Mouse (Mus musculus): ENCODE results near the gene Safb. TPM values are rescaled to one million over a fixed set of nuclear protein-coding genes. Genes with fewer than 3 reads are reported as not detected.
"Not testable (repeated sequence)": the region's sequence is repeated elsewhere in the genome, so short reads cannot be mapped to it uniquely, and the experiment has no call there.

Safb gene
- polyA plus RNA-seq, 1 experiment from 2014 or later: 88.5 TPM

GRCm38 (mm10) chr17:56626754-56627470 is 42.3 kb downstream of the Safb start, which contains the start of gene Lonp1:
Lonp1 (minus strand) TSS chr17:56626887.
- H3K4me3 ChIP-seq (replicated peaks; ENCODE audit: low read length): peak within 1 kb of the TSS; percentile 97
- peaks cover 21% of the 10 kb centered on the region for H3K4me1 ChIP-seq (ENCODE audit: control insufficient read depth, insufficient read depth, low read length)
- peak within 1 kb of the TSS; percentile 97 for H3K4me2 ChIP-seq (ENCODE audit: low read depth, low read length)
- peak within 1 kb of the TSS; percentile 89 for H3K27ac ChIP-seq (ENCODE audit: low read length)
- peak within 1 kb of the TSS; percentile 91 for H3K9ac ChIP-seq (ENCODE audit: low read length)
- H3K27me3 ChIP-seq (ENCODE audit: control insufficient read depth, insufficient read depth, low read length): no peaks in the 10 kb centered on the region
- H3K9me3 ChIP-seq (replicated peaks; ENCODE audit: control insufficient read depth, low read length): no peaks in the 10 kb centered on the region
- under 1% methylated on average over 50 of the region's 51 CpGs for WGBS
- ATAC-seq (ENCODE audit: insufficient read depth, low FRiP score): peak; percentile 95
- peaks cover 10% of the 10 kb centered on the region; the same call in 1 of the 2 replicates for H3K36me3 ChIP-seq (ENCODE audit: control insufficient read depth, insufficient read depth, low read length)

- peak; percentile 23 for ATAC-seq (ENCODE audit: insufficient read depth, low FRiP score)
- Histone ChIP-seq H3K9me3 (replicated peaks; ENCODE audit: control insufficient read depth, low read length) (no peaks in the 10 kb centered on the region), H3K27ac (ENCODE audit: low read length) (peak within 1 kb of the TSS; percentile 89), H3K4me3 (replicated peaks; ENCODE audit: low read length) (peak within 1 kb of the TSS; percentile 97), H3K4me2 (ENCODE audit: low read depth, low read length) (peak within 1 kb of the TSS; percentile 97), H3K4me1 (ENCODE audit: control insufficient read depth, insufficient read depth, low read length) (peaks cover 21% of the 10 kb centered on the region), H3K27me3 (ENCODE audit: control insufficient read depth, insufficient read depth, low read length) (no peaks in the 10 kb centered on the region), H3K36me3 (ENCODE audit: control insufficient read depth, insufficient read depth, low read length) (0 out of 2 replicates have a peak, but pooled peaks cover 7% of the 10 kb centered on the region), H3K9ac (ENCODE audit: low read length) (peak within 1 kb of the TSS; percentile 68)
- 5% methylated on average over 26 of the region's 26 CpGs for WGBS
These were observed 43.1 kb downstream of the Safb start, which contains the start of gene Catsperd for GRCm38 (mm10) chr17:56627530-56628277. Catsperd (plus strand) TSS chr17:56628143.

GRCm38 (mm10) chr17:56629800-56630781 is 45.5 kb downstream of the Safb start:
- H3K27ac ChIP-seq (ENCODE audit: low read length); H3K4me3 ChIP-seq (replicated peaks; ENCODE audit: low read length); H3K4me2 ChIP-seq (ENCODE audit: low read depth, low read length); ATAC-seq (ENCODE audit: insufficient read depth, low FRiP score); H3K9me3 ChIP-seq (replicated peaks; ENCODE audit: control insufficient read depth, low read length); H3K27me3 ChIP-seq (ENCODE audit: control insufficient read depth, insufficient read depth, low read length); H3K36me3 ChIP-seq (ENCODE audit: control insufficient read depth, insufficient read depth, low read length); H3K9ac ChIP-seq (ENCODE audit: low read length): not testable (repeated sequence)
- WGBS: 84% methylated on average over 26 of the region's 27 CpGs
- H3K4me1 ChIP-seq (ENCODE audit: control insufficient read depth, insufficient read depth, low read length): peaks cover 18% of the 10 kb centered on the region

GRCm38 (mm10) chr17:56631807-56632206 is 47.2 kb downstream of the Safb start:
- Histone ChIP-seq H3K4me2 (ENCODE audit: low read depth, low read length) (no peak overlapping the region), H3K36me3 (ENCODE audit: control insufficient read depth, insufficient read depth, low read length) (no peaks in the 10 kb centered on the region), H3K4me3 (replicated peaks; ENCODE audit: low read length) (no peak overlapping the region), H3K4me1 (ENCODE audit: control insufficient read depth, insufficient read depth, low read length) (peaks cover 7% of the 10 kb centered on the region; the same call in 1 of the 2 replicates), H3K27ac (ENCODE audit: low read length) (no peak overlapping the region), H3K9me3 (replicated peaks; ENCODE audit: control insufficient read depth, low read length) (no peaks in the 10 kb centered on the region), H3K9ac (ENCODE audit: low read length) (no peak overlapping the region; the same call in 1 of the 2 replicates), H3K27me3 (ENCODE audit: control insufficient read depth, insufficient read depth, low read length) (no peaks in the 10 kb centered on the region)
- no peak for ATAC-seq (ENCODE audit: insufficient read depth, low FRiP score)
- 52% methylated on average over 4 of the region's 4 CpGs for whole genome bisulfite sequencing

GRCm38 (mm10) chr17:56634023-56634422 is 49.4 kb downstream of the Safb start:
- Histone ChIP-seq H3K36me3 (ENCODE audit: control insufficient read depth, insufficient read depth, low read length) (no peaks in the 10 kb centered on the region), H3K4me1 (ENCODE audit: control insufficient read depth, insufficient read depth, low read length) (no peaks in the 10 kb centered on the region), H3K4me3 (replicated peaks; ENCODE audit: low read length) (no peak overlapping the region), H3K27me3 (ENCODE audit: control insufficient read depth, insufficient read depth, low read length) (no peaks in the 10 kb centered on the region), H3K9me3 (replicated peaks; ENCODE audit: control insufficient read depth, low read length) (no peaks in the 10 kb centered on the region), H3K4me2 (ENCODE audit: low read depth, low read length) (no peak overlapping the region), H3K9ac (ENCODE audit: low read length) (no peak overlapping the region), H3K27ac (ENCODE audit: low read length) (no peak overlapping the region)
- 80% methylated on average over 6 of the region's 6 CpGs for WGBS
- ATAC-seq (ENCODE audit: insufficient read depth, low FRiP score): no peak

GRCm38 (mm10) chr17:56643237-56643636 is 58.6 kb downstream of the Safb start:
- no peaks in the 10 kb centered on the region for H3K4me1 ChIP-seq (ENCODE audit: control insufficient read depth, insufficient read depth, low read length)
- H3K4me2 ChIP-seq (ENCODE audit: low read depth, low read length): no peak overlapping the region
- no peak overlapping the region for H3K27ac ChIP-seq (ENCODE audit: low read length)
- no peaks in the 10 kb centered on the region for H3K36me3 ChIP-seq (ENCODE audit: control insufficient read depth, insufficient read depth, low read length)
- no peak for ATAC-seq (ENCODE audit: insufficient read depth, low FRiP score)
- no peaks in the 10 kb centered on the region for H3K9me3 ChIP-seq (replicated peaks; ENCODE audit: control insufficient read depth, low read length)
- H3K9ac ChIP-seq (ENCODE audit: low read length): no peak overlapping the region
- WGBS: 74% methylated on average over 4 of the region's 4 CpGs
- H3K27me3 ChIP-seq (ENCODE audit: control insufficient read depth, insufficient read depth, low read length): no peaks in the 10 kb centered on the region
- H3K4me3 ChIP-seq (replicated peaks; ENCODE audit: low read length): no peak overlapping the region

- no peak for ATAC-seq (ENCODE audit: insufficient read depth, low FRiP score)
- Histone ChIP-seq H3K4me2 (ENCODE audit: low read depth, low read length) (no peak overlapping the region), H3K27ac (ENCODE audit: low read length) (no peak overlapping the region), H3K4me3 (replicated peaks; ENCODE audit: low read length) (no peak overlapping the region), H3K9ac (ENCODE audit: low read length) (no peak overlapping the region), H3K36me3 (ENCODE audit: control insufficient read depth, insufficient read depth, low read length) (no peaks in the 10 kb centered on the region), H3K9me3 (replicated peaks; ENCODE audit: control insufficient read depth, low read length) (no peaks in the 10 kb centered on the region), H3K27me3 (ENCODE audit: control insufficient read depth, insufficient read depth, low read length) (no peaks in the 10 kb centered on the region), H3K4me1 (ENCODE audit: control insufficient read depth, insufficient read depth, low read length) (no peaks in the 10 kb centered on the region)
- 48% methylated on average over 12 of the region's 13 CpGs for WGBS
These were observed 62.9 kb downstream of the Safb start for GRCm38 (mm10) chr17:56647546-56647945.

- no peak overlapping the region for H3K4me2 ChIP-seq (ENCODE audit: low read depth, low read length)
- WGBS: 26% methylated on average over 10 of the region's 10 CpGs
- no peaks in the 10 kb centered on the region for H3K27me3 ChIP-seq (ENCODE audit: control insufficient read depth, insufficient read depth, low read length)
- no peak overlapping the region for H3K9ac ChIP-seq (ENCODE audit: low read length)
- no peak overlapping the region for H3K27ac ChIP-seq (ENCODE audit: low read length)
- H3K4me3 ChIP-seq (replicated peaks; ENCODE audit: low read length): no peak overlapping the region
- H3K36me3 ChIP-seq (ENCODE audit: control insufficient read depth, insufficient read depth, low read length): no peaks in the 10 kb centered on the region
- no peak for ATAC-seq (ENCODE audit: insufficient read depth, low FRiP score)
- no peaks in the 10 kb centered on the region for H3K4me1 ChIP-seq (ENCODE audit: control insufficient read depth, insufficient read depth, low read length)
- H3K9me3 ChIP-seq (replicated peaks; ENCODE audit: control insufficient read depth, low read length): no peaks in the 10 kb centered on the region
These were observed 67.2 kb downstream of the Safb start for GRCm38 (mm10) chr17:56651801-56652200.
